Mouse (Mus musculus) A20 (cell line): ENCODE measurements at regions not wholly inside any gene's neighbourhood (a gene's known extent, or its start where the extent isn't known, plus 50 kb on each side); places are given as distances from the start of the nearest gene placed in this dataset.
A peak's percentile ranks its signal among the peaks of the same experiment; 100 is the strongest.

Experiments
- DNase-seq: peaks from one replicate; pipeline ENCODE4 v3.0.0-alpha.2; 2011; ENCODE audit warnings: low read depth, low spot score

GRCm38 (mm10) chr2:51448121-51448520 is 179.2 kb upstream of the Tas2r134 start:
- no peak for DNase-seq

GRCm38 (mm10) chr2:51447616-51448015 is 179.7 kb upstream of the Tas2r134 start:
- DNase-seq = no peak

GRCm38 (mm10) chr2:51444386-51445080 is 182.8 kb upstream of the Tas2r134 start:
- no peak for DNase-seq

GRCm38 (mm10) chr2:51443946-51444345 is 183.4 kb upstream of the Tas2r134 start:
- DNase-seq = no peak

- DNase-seq = no peak
Measured at GRCm38 (mm10) chr2:51439047-51439446, 188.3 kb upstream of the Tas2r134 start.

- DNase-seq = peak; percentile 14
Measured at GRCm38 (mm10) chr2:51436590-51436989, 190.7 kb upstream of the Tas2r134 start.

- DNase-seq = no peak
Measured at GRCm38 (mm10) chr2:51431564-51431963, 195.7 kb upstream of the Tas2r134 start.

- DNase-seq = no peak
Measured at GRCm38 (mm10) chr2:51429716-51430115, 197.6 kb upstream of the Tas2r134 start.

- DNase-seq = no peak
Measured at GRCm38 (mm10) chr2:51422442-51422841, 204.9 kb upstream of the Tas2r134 start.

- DNase-seq = no peak
Measured at GRCm38 (mm10) chr2:51417908-51418690, 209.2 kb upstream of the Tas2r134 start.

- DNase-seq = no peak
Measured at GRCm38 (mm10) chr2:51388390-51388789, 238.9 kb upstream of the Tas2r134 start.

GRCm38 (mm10) chr2:51387136-51387535 is 238.2 kb upstream of the Rnd3 start:
- DNase-seq = no peak

GRCm38 (mm10) chr2:51376597-51376996 is 227.7 kb upstream of the Rnd3 start:
- no peak for DNase-seq

GRCm38 (mm10) chr2:51374636-51375035 is 225.7 kb upstream of the Rnd3 start:
- no peak for DNase-seq

GRCm38 (mm10) chr2:51372771-51373170 is 223.9 kb upstream of the Rnd3 start:
- DNase-seq = no peak

- no peak for DNase-seq
Measured at GRCm38 (mm10) chr2:51362825-51363616, 214.1 kb upstream of the Rnd3 start.

GRCm38 (mm10) chr2:51355281-51355680 is 206.4 kb upstream of the Rnd3 start:
- DNase-seq = no peak

GRCm38 (mm10) chr2:51354800-51355199 is 205.9 kb upstream of the Rnd3 start:
- DNase-seq = no peak

GRCm38 (mm10) chr2:51349614-51350013 is 200.7 kb upstream of the Rnd3 start:
- no peak for DNase-seq

GRCm38 (mm10) chr2:51348774-51349173 is 199.9 kb upstream of the Rnd3 start:
- no peak for DNase-seq

GRCm38 (mm10) chr2:51347086-51347485 is 198.2 kb upstream of the Rnd3 start:
- DNase-seq = no peak

- DNase-seq = no peak
Measured at GRCm38 (mm10) chr2:51342421-51342820, 193.5 kb upstream of the Rnd3 start.
